In genomic region chr17:50040727-50041410, GRCm38 (mm10) we compare ENCODE assay signal across 20 mouse cellular contexts.
"Had no signal": no experiment of that assay in that cellular context is flagged by ENCODE, and none has a peak within 500 bp of the region (broad histone marks: within the 10 kb centered on the region; RNA-seq: fewer than 3 reads in every experiment).

No protein-coding gene starts in this region.

- H3K36me3 ChIP-seq: limb, embryonic 10.5 days; limb, embryonic 13.5 days had no signal

- H3K4me1 ChIP-seq: limb, embryonic 10.5 days; limb, embryonic 13.5 days; megakaryocyte, embryonic 14.5 days had no signal

- H3K27me3 ChIP-seq: limb, embryonic 13.5 days; megakaryocyte, embryonic 14.5 days had no signal

- H3K9me3 ChIP-seq: limb, embryonic 10.5 days; limb, embryonic 13.5 days had no signal

- H3K9ac ChIP-seq: limb, embryonic 13.5 days; lung, embryonic 14.5 days had no signal

- ATAC-seq: intestine, embryonic 16.5 days; lung, postnatal 0 days had no signal

- H3K27ac ChIP-seq: kidney, postnatal 0 days; layer of hippocampus, adult 2 months; limb, embryonic 10.5 days; limb, embryonic 13.5 days; macrophage; stomach, postnatal 0 days had no signal

- H3K4me2 ChIP-seq: limb, embryonic 13.5 days; lung, embryonic 14.5 days; midbrain, embryonic 11.5 days had no signal

- DNase-seq: kidney, adult 18-20 months; kidney, adult 9 months; kidney, postnatal 25 days; layer of hippocampus, adult 9-11 months; lung, embryonic 14.5 days; midbrain, embryonic 14.5 days; right cerebral cortex, postnatal 4 days; thymus, adult 2 months; thymus, postnatal 14 days; thymus, postnatal 4 days had no signal

- H3K4me3 ChIP-seq: layer of hippocampus, adult 2 months; limb, embryonic 10.5 days; limb, embryonic 13.5 days; megakaryocyte, embryonic 14.5 days had no signal
